Mouse (Mus musculus): ENCODE results near the gene Dnttip1. TPM values are rescaled to one million over a fixed set of nuclear protein-coding genes. Genes with fewer than 3 reads are reported as not detected.
A peak's percentile ranks its signal among the peaks of the same experiment; 100 is the strongest.
"Not testable (repeated sequence)": the region's sequence is repeated elsewhere in the genome, so short reads cannot be mapped to it uniquely, and the experiment has no call there.

Dnttip1 gene
- total RNA-seq (2017), result 18.2 to 23.6 TPM (median 20.1 TPM) in 3 replicates

- ATAC-seq (replicated peaks; ENCODE audit: insufficient number of reproducible peaks, low FRiP score, low TSS enrichment, poor library complexity, severe bottlenecking), result peak; percentile 76
Observed at GRCm38 (mm10) chr2:164745843-164746479, at the start of gene Dnttip1, which contains the start of gene Wfdc3. TSS of gene Dnttip1 (plus strand) at chr2:164745983. TSS of gene Wfdc3 (minus strand) at chr2:164745931.

GRCm38 (mm10) chr2:164698201-164698600, 47.6 kb upstream of the Dnttip1 start, which contains the start of gene Spint4:
TSS of gene Spint4 (plus strand) at chr2:164698501.
- no peak for ATAC-seq (replicated peaks; ENCODE audit: insufficient number of reproducible peaks, low FRiP score, low TSS enrichment, poor library complexity, severe bottlenecking)

GRCm38 (mm10) chr2:164700959-164701358, 44.8 kb upstream of the Dnttip1 start:
- no peak for ATAC-seq (replicated peaks; ENCODE audit: insufficient number of reproducible peaks, low FRiP score, low TSS enrichment, poor library complexity, severe bottlenecking)

- no peak for ATAC-seq (replicated peaks; ENCODE audit: insufficient number of reproducible peaks, low FRiP score, low TSS enrichment, poor library complexity, severe bottlenecking)
Observed at GRCm38 (mm10) chr2:164701761-164702160, 44.0 kb upstream of the Dnttip1 start.

GRCm38 (mm10) chr2:164704235-164704634, 41.5 kb upstream of the Dnttip1 start:
- ATAC-seq (replicated peaks; ENCODE audit: insufficient number of reproducible peaks, low FRiP score, low TSS enrichment, poor library complexity, severe bottlenecking), result no peak

GRCm38 (mm10) chr2:164705328-164705727, 40.5 kb upstream of the Dnttip1 start:
- no peak for ATAC-seq (replicated peaks; ENCODE audit: insufficient number of reproducible peaks, low FRiP score, low TSS enrichment, poor library complexity, severe bottlenecking)

- ATAC-seq (replicated peaks; ENCODE audit: insufficient number of reproducible peaks, low FRiP score, low TSS enrichment, poor library complexity, severe bottlenecking), result no peak
Observed at GRCm38 (mm10) chr2:164705991-164706390, 39.8 kb upstream of the Dnttip1 start.

GRCm38 (mm10) chr2:164715005-164715404, 30.8 kb upstream of the Dnttip1 start, which contains the start of gene Spint5:
TSS of gene Spint5 (plus strand) at chr2:164715305.
- no peak for ATAC-seq (replicated peaks; ENCODE audit: insufficient number of reproducible peaks, low FRiP score, low TSS enrichment, poor library complexity, severe bottlenecking)

- not testable (repeated sequence) for ATAC-seq (replicated peaks; ENCODE audit: insufficient number of reproducible peaks, low FRiP score, low TSS enrichment, poor library complexity, severe bottlenecking)
Observed at GRCm38 (mm10) chr2:164716194-164716786, 29.5 kb upstream of the Dnttip1 start.

GRCm38 (mm10) chr2:164723276-164723675, 22.5 kb upstream of the Dnttip1 start:
- no peak for ATAC-seq (replicated peaks; ENCODE audit: insufficient number of reproducible peaks, low FRiP score, low TSS enrichment, poor library complexity, severe bottlenecking)

- ATAC-seq (replicated peaks; ENCODE audit: insufficient number of reproducible peaks, low FRiP score, low TSS enrichment, poor library complexity, severe bottlenecking), result peak; percentile 71
Observed at GRCm38 (mm10) chr2:164725895-164726619, 19.7 kb upstream of the Dnttip1 start.

- no peak for ATAC-seq (replicated peaks; ENCODE audit: insufficient number of reproducible peaks, low FRiP score, low TSS enrichment, poor library complexity, severe bottlenecking)
Observed at GRCm38 (mm10) chr2:164731719-164732118, 14.1 kb upstream of the Dnttip1 start.

- ATAC-seq (replicated peaks; ENCODE audit: insufficient number of reproducible peaks, low FRiP score, low TSS enrichment, poor library complexity, severe bottlenecking), result no peak
Observed at GRCm38 (mm10) chr2:164733259-164733658, 12.5 kb upstream of the Dnttip1 start.

- no peak for ATAC-seq (replicated peaks; ENCODE audit: insufficient number of reproducible peaks, low FRiP score, low TSS enrichment, poor library complexity, severe bottlenecking)
Observed at GRCm38 (mm10) chr2:164734839-164735238, 10.9 kb upstream of the Dnttip1 start.

GRCm38 (mm10) chr2:164735446-164735845, 10.3 kb upstream of the Dnttip1 start:
- no peak for ATAC-seq (replicated peaks; ENCODE audit: insufficient number of reproducible peaks, low FRiP score, low TSS enrichment, poor library complexity, severe bottlenecking)

- no peak for ATAC-seq (replicated peaks; ENCODE audit: insufficient number of reproducible peaks, low FRiP score, low TSS enrichment, poor library complexity, severe bottlenecking)
Observed at GRCm38 (mm10) chr2:164737377-164738090, 8.2 kb upstream of the Dnttip1 start.

- ATAC-seq (replicated peaks; ENCODE audit: insufficient number of reproducible peaks, low FRiP score, low TSS enrichment, poor library complexity, severe bottlenecking), result no peak
Observed at GRCm38 (mm10) chr2:164739876-164740275, 5.9 kb upstream of the Dnttip1 start.

GRCm38 (mm10) chr2:164744987-164745386, 796 bp upstream of the Dnttip1 start:
- ATAC-seq (replicated peaks; ENCODE audit: insufficient number of reproducible peaks, low FRiP score, low TSS enrichment, poor library complexity, severe bottlenecking), result no peak

GRCm38 (mm10) chr2:164746693-164747092, 910 bp downstream of the Dnttip1 start:
- no peak for ATAC-seq (replicated peaks; ENCODE audit: insufficient number of reproducible peaks, low FRiP score, low TSS enrichment, poor library complexity, severe bottlenecking)
